Comparison of ENCODE assay signal across 8 mouse cellular contexts in genomic region chr14:77036226-77037046, GRCm38 (mm10). TPM values are rescaled to one million over a fixed set of nuclear protein-coding genes. Genes with fewer than 3 reads are reported as not detected.
A peak's percentile ranks its signal among the peaks of the same experiment; 100 is the strongest.
DNase-seq lines count a peak whose midpoint lies in the region; ATAC-seq lines count a peak whose summit lies in the region.

Ccdc122 (plus strand) TSS chr14:77036772.
Lacc1 (minus strand) TSS chr14:77036904.

- ATAC-seq in inflammation-experienced regulatory T-cells, adult 6 months: peak; percentile 95

- intact Hi-C loops in gastrocnemius, postnatal 14 days (cut with DNase I; ENCODE audit: low total_unique reads): no loop called here
- intact Hi-C loops in left cerebral cortex, postnatal 36 days (cut with DNase I): no loop called here

- DNase-seq in adrenal gland, adult (ENCODE audit: inconsistent age in 2 of 2, low spot score in 1 of 2): peak; percentile 87 to 97
- DNase-seq in embryo, embryonic 10 days (ENCODE audit: low spot score): peak; percentile 73
- DNase-seq in gastrocnemius, postnatal 14 days: peak; percentile 82
- DNase-seq in left cerebral cortex, postnatal 36 days (ENCODE audit: low spot score in 2 of 2): peak; percentile 62 to 70
- peak; percentile 79 for DNase-seq in mesoderm, embryonic 11.5 days (ENCODE audit: low read depth, low spot score)
- DNase-seq in right cerebral cortex, postnatal 25 days: peak; percentile 75
- peak; percentile 80 to 83 for DNase-seq in urinary bladder, postnatal 36 days (ENCODE audit: low spot score in 2 of 2)

RNA-seq across cellular contexts. Expression of gene Ccdc122, which starts in this region (rescaled TPM):
- total RNA-seq in gastrocnemius, postnatal 14 days (2021): under 1 TPM; 0.73 to 0.88 TPM
- 1 to 10 TPM in 2 of 3 experiments, under 1 TPM in 1; 0.65 to 3.4 (median 2.7) TPM for polyA plus RNA-seq in inflammation-experienced regulatory T-cells, adult 6 months (2017; shearing (Covaris generic))
- total RNA-seq in left cerebral cortex, postnatal 36 days (2021): 1 to 10 TPM; 1.5 to 1.7 TPM

RNA-seq across cellular contexts. Expression of gene Lacc1, which starts in this region (rescaled TPM):
- total RNA-seq in gastrocnemius, postnatal 14 days (2021): 1 to 10 TPM; 1.2 to 2.1 TPM
- 1 to 10 TPM in 1 of 3 experiments, under 1 TPM in 2; 0.30 to 1.2 (median 0.63) TPM for polyA plus RNA-seq in inflammation-experienced regulatory T-cells, adult 6 months (2017; shearing (Covaris generic))
- total RNA-seq in left cerebral cortex, postnatal 36 days (2021): 1 to 10 TPM; 4.3 to 5.0 TPM

Comparison
In these comparisons a context has a peak if more than half of its experiments do, and no peak if none do; other contexts are left out.
1. Peak in every context shown above with its lines: DNase-seq and ATAC-seq.